Mouse (Mus musculus): ENCODE results near the gene Cav1. TPM values are rescaled to one million over a fixed set of nuclear protein-coding genes. Genes with fewer than 3 reads are reported as not detected.

The Cav1 gene
- 10.1 and 11.3 TPM in 2 replicates for polyA plus RNA-seq (2016; fragmentation: Nextera tagmentation; extraction: Ambion mirVana)

DNA sequence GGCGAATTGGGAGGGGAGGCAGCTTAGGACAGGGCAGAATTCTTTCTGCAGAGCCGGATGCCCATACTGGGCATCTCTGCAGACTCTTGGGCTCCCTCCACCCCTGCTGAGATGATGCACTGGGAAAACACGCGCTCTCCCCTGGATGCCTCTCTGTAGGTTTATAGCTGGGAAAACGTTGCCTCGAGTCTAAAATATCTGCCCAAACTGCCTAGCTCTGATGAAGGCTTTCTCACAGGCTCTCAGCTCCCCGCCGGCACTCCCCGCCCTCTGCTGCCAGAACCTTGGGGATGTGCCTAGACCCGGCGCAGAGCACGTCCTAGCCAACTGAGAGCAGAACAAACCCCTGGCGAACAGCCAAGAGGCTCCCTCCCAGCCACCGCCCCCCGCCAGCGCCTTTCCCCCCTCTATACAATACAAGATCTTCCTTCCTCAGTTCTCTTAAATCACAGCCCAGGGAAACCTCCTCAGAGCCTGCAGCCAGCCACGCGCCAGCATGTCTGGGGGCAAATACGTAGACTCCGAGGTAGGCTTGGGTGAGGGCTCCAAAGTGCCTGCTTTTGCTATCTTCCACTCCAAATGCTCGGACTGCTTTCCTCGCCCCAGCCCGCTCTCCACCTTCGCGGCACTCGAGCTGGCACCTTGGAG lies at the start of gene Cav1:
TSS of gene Cav1 (plus strand) at position 382 of the 648 bp plus-strand sequence.
- Histone ChIP-seq H3K4me1 (peaks cover 20% of the 10 kb centered on the region), H3K4me2 (replicated peaks) (peak within 1 kb of the TSS; percentile 91), H3K27me3 (peaks cover 36% of the 10 kb centered on the region), H3K9me3 (no peaks in the 10 kb centered on the region), H3K27ac (replicated peaks) (no peak within 1 kb of the TSS), H3K36me3 (no peaks in the 10 kb centered on the region), H3K9ac (replicated peaks) (peak within 1 kb of the TSS; percentile 53), H3K4me3 (peak within 1 kb of the TSS; percentile 45)
- ATAC-seq (ENCODE audit: low FRiP score, low read depth): peak; percentile 76
- WGBS: under 1% methylated on average over 26 of the region's 26 CpGs

DNA sequence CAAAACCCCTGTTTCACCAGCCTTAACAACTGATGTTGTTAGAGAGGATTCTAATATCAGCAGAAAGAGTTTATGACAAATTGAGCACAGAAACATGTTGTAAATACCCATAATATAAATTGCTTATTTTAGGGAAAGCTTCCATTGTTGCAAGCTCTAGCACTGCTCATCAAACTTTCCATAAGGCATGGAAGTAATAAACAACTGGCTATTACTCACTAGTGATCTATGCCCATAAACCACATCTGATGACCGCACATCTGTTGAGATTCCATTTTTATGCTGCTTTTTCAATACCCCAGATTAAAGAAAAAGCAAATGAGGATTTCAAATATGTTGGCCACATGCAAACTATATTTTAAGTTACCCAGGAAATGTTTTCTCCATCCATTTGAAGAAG lies 48.0 kb upstream of the Cav1 start:
- Histone ChIP-seq H3K4me1 (no peaks in the 10 kb centered on the region), H3K27ac (replicated peaks) (no peak overlapping the region), H3K9ac (replicated peaks) (no peak overlapping the region), H3K36me3 (no peaks in the 10 kb centered on the region), H3K27me3 (no peaks in the 10 kb centered on the region), H3K4me3 (no peak overlapping the region), H3K9me3 (no peaks in the 10 kb centered on the region), H3K4me2 (replicated peaks) (no peak overlapping the region)
- no peak for ATAC-seq (ENCODE audit: low FRiP score, low read depth)
- 95% methylated on average over 1 of the region's 1 CpGs for WGBS

- Histone ChIP-seq H3K4me1 (no peaks in the 10 kb centered on the region), H3K27me3 (no peaks in the 10 kb centered on the region), H3K4me2 (replicated peaks) (no peak overlapping the region), H3K9me3 (no peaks in the 10 kb centered on the region), H3K9ac (replicated peaks) (no peak overlapping the region), H3K36me3 (no peaks in the 10 kb centered on the region), H3K4me3 (no peak overlapping the region), H3K27ac (replicated peaks) (no peak overlapping the region)
- WGBS: 98% methylated on average over 1 of the region's 1 CpGs
- ATAC-seq (ENCODE audit: low FRiP score, low read depth): no peak
Measured at GRCm38 (mm10) chr6:17258911-17259310, 47.2 kb upstream of the Cav1 start.

- H3K9me3 ChIP-seq: no peaks in the 10 kb centered on the region
- no peak overlapping the region for H3K27ac ChIP-seq (replicated peaks)
- no peak overlapping the region for H3K4me3 ChIP-seq
- H3K4me1 ChIP-seq: no peaks in the 10 kb centered on the region
- no peaks in the 10 kb centered on the region for H3K36me3 ChIP-seq
- ATAC-seq (ENCODE audit: low FRiP score, low read depth): no peak
- H3K27me3 ChIP-seq: no peaks in the 10 kb centered on the region
- 57% methylated on average over 2 of the region's 2 CpGs for WGBS
- no peak overlapping the region for H3K9ac ChIP-seq (replicated peaks)
- no peak overlapping the region for H3K4me2 ChIP-seq (replicated peaks)
Measured at GRCm38 (mm10) chr6:17262786-17263185, 43.3 kb upstream of the Cav1 start.

DNA sequence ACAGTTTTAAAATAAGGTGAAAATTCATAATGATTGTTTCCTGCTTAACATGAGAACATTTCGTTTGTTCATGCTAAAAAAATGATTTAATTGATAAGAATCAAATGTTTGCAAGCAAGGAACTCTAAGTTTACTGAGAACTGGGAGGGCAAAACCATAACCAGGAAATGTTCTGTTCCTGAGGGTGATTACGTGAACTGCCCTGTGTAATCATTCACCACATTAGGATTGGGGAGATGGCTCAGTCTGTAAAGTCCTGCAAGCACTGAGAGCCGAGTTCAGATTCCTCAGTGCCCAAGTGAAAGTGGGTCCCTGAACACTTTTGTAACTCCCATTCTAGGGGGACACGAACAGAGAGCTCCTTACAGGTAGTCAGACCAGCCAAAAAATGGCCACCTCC lies 41.1 kb upstream of the Cav1 start:
- 80% methylated on average over 4 of the region's 4 CpGs for WGBS
- no peaks in the 10 kb centered on the region for H3K36me3 ChIP-seq
- H3K9ac ChIP-seq (replicated peaks): no peak overlapping the region
- no peaks in the 10 kb centered on the region for H3K27me3 ChIP-seq
- H3K4me2 ChIP-seq (replicated peaks): no peak overlapping the region
- no peak overlapping the region for H3K27ac ChIP-seq (replicated peaks)
- no peak for ATAC-seq (ENCODE audit: low FRiP score, low read depth)
- no peaks in the 10 kb centered on the region for H3K9me3 ChIP-seq
- no peak overlapping the region for H3K4me3 ChIP-seq
- no peaks in the 10 kb centered on the region for H3K4me1 ChIP-seq

DNA sequence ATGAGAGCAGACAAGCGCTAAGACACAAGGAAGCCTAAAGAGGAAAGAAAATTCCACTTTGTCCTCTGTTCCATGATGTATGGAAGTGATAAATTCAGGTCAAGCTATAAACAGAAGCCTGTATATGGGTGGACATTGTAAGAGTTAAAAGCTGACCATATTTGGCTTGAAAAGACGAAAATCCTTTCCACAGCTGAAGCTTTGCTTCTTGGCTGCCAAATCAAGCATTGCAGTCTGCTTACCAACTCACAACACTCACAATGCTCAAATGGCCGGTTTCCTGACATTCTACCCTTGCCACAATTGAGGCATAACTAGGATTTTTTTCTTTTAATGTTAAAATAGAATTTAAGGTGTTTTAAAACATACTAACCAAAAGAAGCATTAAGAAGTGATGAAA lies 39.7 kb upstream of the Cav1 start:
- Histone ChIP-seq H3K4me1 (no peaks in the 10 kb centered on the region), H3K4me2 (replicated peaks) (no peak overlapping the region), H3K36me3 (no peaks in the 10 kb centered on the region), H3K27me3 (no peaks in the 10 kb centered on the region), H3K9me3 (no peaks in the 10 kb centered on the region), H3K4me3 (no peak overlapping the region), H3K27ac (replicated peaks) (no peak overlapping the region), H3K9ac (replicated peaks) (no peak overlapping the region)
- whole genome bisulfite sequencing: 80% methylated on average over 3 of the region's 3 CpGs
- ATAC-seq (ENCODE audit: low FRiP score, low read depth): no peak

- H3K9me3 ChIP-seq: no peaks in the 10 kb centered on the region
- no peak overlapping the region for H3K4me2 ChIP-seq (replicated peaks)
- WGBS: 91% methylated on average over 3 of the region's 3 CpGs
- peaks cover 8% of the 10 kb centered on the region for H3K27me3 ChIP-seq
- H3K36me3 ChIP-seq: no peaks in the 10 kb centered on the region
- H3K4me1 ChIP-seq: peaks cover 8% of the 10 kb centered on the region
- ATAC-seq (ENCODE audit: low FRiP score, low read depth): no peak
- H3K27ac ChIP-seq (replicated peaks): no peak overlapping the region
- no peak overlapping the region for H3K9ac ChIP-seq (replicated peaks)
- no peak overlapping the region for H3K4me3 ChIP-seq
Measured at GRCm38 (mm10) chr6:17278366-17278765, 27.8 kb upstream of the Cav1 start.

DNA sequence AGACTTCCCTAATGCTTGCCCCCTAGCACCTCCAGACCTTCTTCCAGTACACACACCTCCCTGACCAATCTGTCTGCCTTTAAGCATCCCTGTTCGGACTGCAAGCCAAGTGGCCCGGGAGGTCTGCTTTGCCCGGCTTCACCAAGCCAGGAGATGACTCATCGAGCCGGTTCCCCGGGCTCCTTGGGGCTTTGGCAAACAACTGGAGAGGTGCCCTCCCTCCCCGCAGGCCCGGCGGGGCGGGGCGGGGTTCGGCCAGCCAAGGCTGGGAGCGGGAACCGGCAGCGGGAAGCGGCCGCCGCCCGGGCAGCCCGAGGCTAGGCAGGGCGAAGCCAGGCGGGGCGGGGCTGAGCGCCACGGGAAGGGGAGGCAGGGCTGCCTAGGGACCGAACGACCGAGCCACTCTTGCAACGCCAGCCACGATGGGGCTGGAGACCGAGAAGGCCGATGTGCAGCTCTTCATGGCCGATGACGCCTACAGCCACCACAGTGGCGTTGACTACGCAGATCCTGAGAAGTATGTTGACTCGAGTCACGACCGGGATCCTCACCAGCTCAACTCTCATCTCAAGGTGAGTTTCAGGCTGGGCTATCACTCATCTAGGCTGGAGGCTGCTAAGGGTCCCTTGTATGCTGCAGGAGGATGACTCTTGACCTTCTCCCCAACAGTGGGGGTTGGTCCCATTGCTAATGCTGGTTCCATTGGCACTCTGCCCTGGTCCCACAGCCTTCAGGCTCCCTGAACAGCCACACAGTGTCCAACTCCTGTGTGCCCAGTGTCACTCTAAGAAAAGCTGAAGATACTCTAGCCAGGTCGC lies 25.0 kb upstream of the Cav1 start, which contains the start of gene Cav2:
TSS of gene Cav2 (plus strand) at position 247 of the 818 bp plus-strand sequence.
- Histone ChIP-seq H3K9ac (replicated peaks) (peak within 1 kb of the TSS; percentile 59), H3K4me1 (peaks cover 8% of the 10 kb centered on the region), H3K27ac (replicated peaks) (no peak within 1 kb of the TSS), H3K27me3 (peaks cover 8% of the 10 kb centered on the region), H3K4me3 (peak within 1 kb of the TSS; percentile 49), H3K4me2 (replicated peaks) (peak within 1 kb of the TSS; percentile 80), H3K36me3 (no peaks in the 10 kb centered on the region), H3K9me3 (no peaks in the 10 kb centered on the region)
- ATAC-seq (ENCODE audit: low FRiP score, low read depth): peak; percentile 95
- 1% methylated on average over 37 of the region's 40 CpGs for WGBS

DNA sequence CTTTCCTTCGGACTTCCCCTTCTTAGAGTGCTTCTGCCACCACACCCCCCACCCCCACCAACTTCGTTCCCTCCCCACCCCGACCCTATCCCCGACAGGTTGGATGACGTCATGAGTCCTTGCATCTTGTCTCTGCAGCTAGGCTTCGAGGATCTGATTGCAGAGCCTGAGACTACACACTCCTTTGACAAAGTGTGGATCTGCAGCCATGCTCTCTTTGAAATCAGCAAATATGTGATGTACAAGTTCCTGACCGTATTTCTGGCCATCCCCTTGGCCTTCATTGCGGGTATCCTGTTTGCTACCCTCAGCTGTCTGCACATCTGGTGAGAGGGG lies 24.4 kb upstream of the Cav1 start:
- H3K4me1 ChIP-seq: peaks cover 8% of the 10 kb centered on the region
- H3K4me3 ChIP-seq: peak overlapping the region; percentile 49
- H3K9me3 ChIP-seq: no peaks in the 10 kb centered on the region
- 32% methylated on average over 8 of the region's 8 CpGs for WGBS
- peak overlapping the region; percentile 80 for H3K4me2 ChIP-seq (replicated peaks)
- H3K36me3 ChIP-seq: no peaks in the 10 kb centered on the region
- peaks cover 8% of the 10 kb centered on the region for H3K27me3 ChIP-seq
- ATAC-seq (ENCODE audit: low FRiP score, low read depth): no peak
- no peak overlapping the region for H3K27ac ChIP-seq (replicated peaks)
- no peak overlapping the region for H3K9ac ChIP-seq (replicated peaks)

- H3K9ac ChIP-seq (replicated peaks): no peak overlapping the region
- 43% methylated on average over 5 of the region's 5 CpGs for WGBS
- H3K9me3 ChIP-seq: no peaks in the 10 kb centered on the region
- H3K27ac ChIP-seq (replicated peaks): no peak overlapping the region
- no peak overlapping the region for H3K4me3 ChIP-seq
- H3K4me2 ChIP-seq (replicated peaks): 0 out of 2 replicates have a peak overlapping the region, but pooled peaks have one; percentile 80
- H3K36me3 ChIP-seq: no peaks in the 10 kb centered on the region
- no peak for ATAC-seq (ENCODE audit: low FRiP score, low read depth)
- H3K27me3 ChIP-seq: peaks cover 8% of the 10 kb centered on the region
- H3K4me1 ChIP-seq: peaks cover 8% of the 10 kb centered on the region
Measured at GRCm38 (mm10) chr6:17282159-17282558, 24.0 kb upstream of the Cav1 start.

DNA sequence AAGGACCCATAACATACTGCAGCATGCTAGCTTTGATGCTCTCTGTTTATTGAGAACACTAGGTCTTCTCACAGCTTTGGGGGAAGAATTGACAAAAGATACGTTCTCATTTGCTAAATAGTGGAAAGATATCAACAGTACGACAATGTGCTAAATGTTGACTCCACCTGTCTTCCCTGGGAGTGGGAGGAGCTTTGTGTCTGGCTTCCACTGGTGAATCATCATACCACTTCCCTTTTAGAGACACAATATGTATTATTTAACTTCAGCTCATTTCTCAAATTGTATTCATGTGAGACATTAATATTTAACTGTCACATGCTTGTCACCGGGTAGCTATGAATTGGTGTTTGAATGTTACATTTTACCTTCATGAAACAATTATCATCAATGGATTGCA lies 22.3 kb upstream of the Cav1 start:
- H3K9ac ChIP-seq (replicated peaks): no peak overlapping the region
- WGBS: 88% methylated on average over 3 of the region's 3 CpGs
- H3K27ac ChIP-seq (replicated peaks): no peak overlapping the region
- peaks cover 8% of the 10 kb centered on the region for H3K4me1 ChIP-seq
- ATAC-seq (ENCODE audit: low FRiP score, low read depth): no peak
- H3K9me3 ChIP-seq: no peaks in the 10 kb centered on the region
- H3K4me3 ChIP-seq: no peak overlapping the region
- no peaks in the 10 kb centered on the region for H3K36me3 ChIP-seq
- H3K4me2 ChIP-seq (replicated peaks): no peak overlapping the region
- peaks cover 8% of the 10 kb centered on the region for H3K27me3 ChIP-seq

DNA sequence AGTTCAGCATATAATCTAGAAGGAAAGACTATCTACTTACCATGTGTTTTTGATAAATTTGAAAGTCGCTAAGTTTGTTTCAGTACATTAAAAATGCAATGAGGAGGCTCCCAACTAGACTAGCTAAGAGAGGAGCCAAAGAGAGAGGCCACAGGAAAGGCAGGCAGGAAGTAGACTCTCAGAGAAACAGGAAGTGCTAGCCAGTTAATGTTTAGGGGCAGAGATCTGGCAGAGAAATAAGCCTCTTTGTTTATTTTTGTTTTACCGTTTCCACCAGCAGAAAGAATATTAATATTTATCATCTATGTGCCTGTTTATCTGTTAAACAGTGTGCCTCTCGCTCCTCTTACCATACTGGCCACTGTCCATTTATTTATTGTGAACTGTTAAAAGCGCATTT lies 19.8 kb upstream of the Cav1 start:
- H3K4me3 ChIP-seq: no peak overlapping the region
- no peaks in the 10 kb centered on the region for H3K9me3 ChIP-seq
- no peak overlapping the region for H3K9ac ChIP-seq (replicated peaks)
- no peak overlapping the region for H3K4me2 ChIP-seq (replicated peaks)
- no peaks in the 10 kb centered on the region for H3K27me3 ChIP-seq
- H3K36me3 ChIP-seq: no peaks in the 10 kb centered on the region
- ATAC-seq (ENCODE audit: low FRiP score, low read depth): no peak
- peaks cover 6% of the 10 kb centered on the region for H3K4me1 ChIP-seq
- H3K27ac ChIP-seq (replicated peaks): no peak overlapping the region
- WGBS: 75% methylated on average over 4 of the region's 4 CpGs

Data from midbrain, embryonic 12.5 days (tissue).